Mouse (Mus musculus) midbrain, embryonic 11.5 days (tissue): ENCODE results near the gene BC037034. TPM values are rescaled to one million over a fixed set of nuclear protein-coding genes. Genes with fewer than 3 reads are reported as not detected.
"Not testable (repeated sequence)": the region's sequence is repeated elsewhere in the genome, so short reads cannot be mapped to it uniquely, and the experiment has no call there.

Source experiments
- ATAC-seq: fragments of 200-750 bp; cut with Nextera tagmentation; 2 replicates; pipeline ENCODE4 v1.8.0; 2017; ENCODE audit warnings: moderate TSS enrichment, moderate library complexity; ENCODE audit not compliant: low FRiP score
- DNase-seq: peaks from one replicate; pipeline ENCODE4 v3.0.0; 2015; ENCODE audit warnings: low spot score; ENCODE audit errors: missing footprints
- H3K27ac ChIP-seq: fragments of 300-500 bp; sonication (generic); 2 replicates; pipeline ENCODE4 v1.5.1; 2014; ENCODE audit warnings: low read depth, low read length
- H3K27me3 ChIP-seq: fragments of 300-500 bp; sonication (generic); 2 replicates; pipeline ENCODE4 v1.6.1; 2014; ENCODE audit warnings: mild to moderate bottlenecking, low read length, moderate library complexity, mixed read lengths; ENCODE audit not compliant: control insufficient read depth, insufficient read depth
- H3K36me3 ChIP-seq: fragments of 300-500 bp; sonication (generic); 2 replicates; pipeline ENCODE4 v1.6.1; 2014; ENCODE audit warnings: mild to moderate bottlenecking, low read length, moderate library complexity, mixed read lengths; ENCODE audit not compliant: control insufficient read depth, insufficient read depth
- H3K4me1 ChIP-seq: fragments of 300-500 bp; sonication (generic); 2 replicates; pipeline ENCODE4 v1.6.1; 2014; ENCODE audit warnings: low read length; ENCODE audit not compliant: control insufficient read depth, insufficient read depth
- H3K4me2 ChIP-seq: fragments of 300-500 bp; sonication (generic); 2 replicates; pipeline ENCODE4 v1.6.1; 2014; ENCODE audit warnings: mild to moderate bottlenecking, moderate library complexity
- H3K4me3 ChIP-seq: fragments of 300-500 bp; sonication (generic); 2 replicates; pipeline ENCODE4 v1.5.1; 2014; ENCODE audit warnings: low read depth, low read length
- H3K9ac ChIP-seq: fragments of 300-500 bp; sonication (generic); 2 replicates; pipeline ENCODE4 v1.6.1; 2014; ENCODE audit warnings: low read length
- H3K9me3 ChIP-seq: fragments of 300-500 bp; sonication (generic); 2 replicates; pipeline ENCODE4 v1.6.1; 2016; ENCODE audit warnings: low read length; ENCODE audit not compliant: control insufficient read depth
- WGBS: fragments of 180-500 bp; shearing (Covaris S2); extraction: QIAGEN DNeasy Blood & Tissue Kit; methylation state at CpG from one replicate; pipeline ENCODE4 v1.1.7; 2014; 5-methylcytosine and 5-hydroxymethylcytosine counted together
- polyA plus RNA-seq: library from polyadenylated mRNA; unstranded; fragments of >200 nt; fragmentation: Nextera tagmentation; extraction: Ambion mirVana; gene quantifications from 2 replicates; pipeline ENCODE4 v1.2.1, GENCODE M21; 2014

Gene BC037034
- polyA plus RNA-seq, 1 experiment from 2014 or later = 5.0 TPM

- Histone ChIP-seq H3K4me2 (no peak overlapping the region), H3K36me3 (no peaks in the 10 kb centered on the region), H3K9me3 (no peaks in the 10 kb centered on the region), H3K4me3 (no peak overlapping the region), H3K27ac (no peak overlapping the region), H3K27me3 (no peaks in the 10 kb centered on the region), H3K9ac (no peak overlapping the region), H3K4me1 (no peaks in the 10 kb centered on the region)
- WGBS = 81% methylated on average over 2 of the region's 2 CpGs
- ATAC-seq (no peak), DNase-seq (no peak)
Observed at GRCm38 (mm10) chr5:138233778-138234177, 30.1 kb downstream of the BC037034 start.

GRCm38 (mm10) chr5:138229511-138229910 lies 34.3 kb downstream of the BC037034 start:
- ATAC-seq (no peak), DNase-seq (no peak)
- no peak overlapping the region for H3K4me2 ChIP-seq
- H3K9ac ChIP-seq = no peak overlapping the region
- no peaks in the 10 kb centered on the region for H3K27me3 ChIP-seq
- H3K4me1 ChIP-seq = no peaks in the 10 kb centered on the region
- H3K36me3 ChIP-seq = no peaks in the 10 kb centered on the region
- WGBS = 93% methylated on average over 3 of the region's 3 CpGs
- no peak overlapping the region for H3K4me3 ChIP-seq
- H3K27ac ChIP-seq = no peak overlapping the region
- H3K9me3 ChIP-seq = no peaks in the 10 kb centered on the region

DNA sequence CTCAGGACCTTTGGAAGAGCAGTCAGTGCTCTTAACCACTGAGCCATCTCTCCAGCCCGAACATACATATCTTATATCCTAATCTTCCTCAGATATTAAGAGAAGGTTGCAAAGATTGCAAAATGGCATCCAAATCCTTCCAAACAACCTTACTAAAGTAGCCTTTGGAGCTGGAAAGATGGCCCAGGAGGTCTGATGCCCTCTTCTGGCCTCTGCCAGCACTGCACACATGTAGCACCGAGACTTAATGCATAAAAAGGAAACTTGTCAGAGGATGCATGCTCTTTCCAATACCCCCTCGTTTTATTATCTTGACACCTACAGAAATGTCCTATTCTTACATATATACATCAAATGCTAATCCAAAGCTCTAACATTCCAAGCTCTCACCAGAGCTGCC lies 35.8 kb downstream of the BC037034 start:
- no peak for ATAC-seq
- H3K4me1 ChIP-seq = no peaks in the 10 kb centered on the region
- no peaks in the 10 kb centered on the region for H3K9me3 ChIP-seq
- 49% methylated on average over 3 of the region's 3 CpGs for WGBS
- H3K4me3 ChIP-seq = no peak overlapping the region
- DNase-seq = no peak
- H3K27ac ChIP-seq = no peak overlapping the region
- H3K27me3 ChIP-seq = no peaks in the 10 kb centered on the region
- H3K9ac ChIP-seq = no peak overlapping the region
- no peaks in the 10 kb centered on the region for H3K36me3 ChIP-seq
- H3K4me2 ChIP-seq = no peak overlapping the region

- Histone ChIP-seq H3K27me3 (no peaks in the 10 kb centered on the region), H3K4me1 (no peaks in the 10 kb centered on the region), H3K36me3 (no peaks in the 10 kb centered on the region), H3K4me2 (no peak overlapping the region), H3K9ac (no peak overlapping the region), H3K9me3 (no peaks in the 10 kb centered on the region), H3K4me3 (no peak overlapping the region), H3K27ac (no peak overlapping the region)
- WGBS = 69% methylated on average over 2 of the region's 2 CpGs
- ATAC-seq (no peak), DNase-seq (no peak)
Observed at GRCm38 (mm10) chr5:138227367-138227766, 36.5 kb downstream of the BC037034 start.

- no peaks in the 10 kb centered on the region for H3K36me3 ChIP-seq
- DNase-seq (no peak), ATAC-seq (no peak)
- 74% methylated on average over 4 of the region's 4 CpGs for WGBS
- H3K4me1 ChIP-seq = no peaks in the 10 kb centered on the region
- H3K9ac ChIP-seq = no peak overlapping the region
- no peak overlapping the region for H3K27ac ChIP-seq
- H3K9me3 ChIP-seq = no peaks in the 10 kb centered on the region
- no peak overlapping the region for H3K4me3 ChIP-seq
- no peaks in the 10 kb centered on the region for H3K27me3 ChIP-seq
- no peak overlapping the region for H3K4me2 ChIP-seq
Observed at GRCm38 (mm10) chr5:138226491-138226890, 37.3 kb downstream of the BC037034 start.

DNA sequence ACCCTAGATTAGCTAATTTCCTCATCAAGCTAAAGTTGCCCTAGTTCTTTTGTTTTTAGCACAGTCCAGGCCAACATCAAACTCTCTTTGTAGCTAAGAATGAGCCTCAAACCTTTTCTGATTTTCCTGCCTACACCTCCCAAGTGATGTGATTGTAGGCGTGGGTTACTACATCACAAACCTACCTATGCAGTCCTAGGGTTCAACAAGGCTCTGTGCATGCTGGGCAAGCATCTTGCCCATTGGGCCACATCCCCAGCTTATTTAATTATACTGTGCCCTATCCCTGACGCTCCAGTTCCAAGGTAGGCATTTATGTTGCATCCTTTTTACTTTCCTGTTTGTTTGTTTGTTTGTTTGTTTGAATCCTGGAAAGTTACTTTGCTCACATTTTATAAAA lies 38.1 kb downstream of the BC037034 start, which contains the start of gene Nxpe5:
TSS of gene Nxpe5 (plus strand) at position 199 of the 400 bp plus-strand sequence.
- H3K27me3 ChIP-seq = no peaks in the 10 kb centered on the region
- no peaks in the 10 kb centered on the region for H3K4me1 ChIP-seq
- WGBS = 54% methylated on average over 2 of the region's 2 CpGs
- H3K9me3 ChIP-seq = no peaks in the 10 kb centered on the region
- no peak for ATAC-seq
- H3K9ac ChIP-seq = no peak within 1 kb of the TSS
- DNase-seq = no peak
- H3K36me3 ChIP-seq = no peaks in the 10 kb centered on the region
- H3K4me3 ChIP-seq = no peak within 1 kb of the TSS
- no peak within 1 kb of the TSS for H3K27ac ChIP-seq
- no peak within 1 kb of the TSS for H3K4me2 ChIP-seq

DNA sequence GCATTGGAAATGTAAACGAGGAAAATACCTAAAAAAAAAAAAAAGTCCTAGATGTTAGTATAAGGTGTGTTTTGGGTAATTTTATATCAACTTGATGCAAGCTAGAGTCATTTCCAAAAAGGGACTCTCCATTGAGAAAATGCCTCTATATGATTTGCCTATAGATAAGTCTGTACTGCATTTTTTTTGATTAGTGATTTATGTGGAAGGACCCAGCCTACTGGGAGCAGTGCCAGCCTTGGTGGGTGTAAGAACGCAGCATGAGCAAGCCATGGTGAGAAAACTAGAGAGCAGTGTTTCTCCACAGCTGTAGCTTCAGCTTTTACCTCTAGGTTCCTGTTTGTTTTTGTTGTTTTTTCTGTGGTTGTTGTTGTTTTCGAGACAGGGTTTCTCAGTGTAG lies 40.5 kb downstream of the BC037034 start:
- no peaks in the 10 kb centered on the region for H3K9me3 ChIP-seq
- no peak overlapping the region for H3K4me3 ChIP-seq
- no peak overlapping the region for H3K9ac ChIP-seq
- no peaks in the 10 kb centered on the region for H3K4me1 ChIP-seq
- H3K27me3 ChIP-seq = no peaks in the 10 kb centered on the region
- ATAC-seq (no peak), DNase-seq (no peak)
- H3K4me2 ChIP-seq = no peak overlapping the region
- whole genome bisulfite sequencing = 71% methylated on average over 3 of the region's 3 CpGs
- no peaks in the 10 kb centered on the region for H3K36me3 ChIP-seq
- H3K27ac ChIP-seq = no peak overlapping the region

- Histone ChIP-seq H3K27ac (no peak overlapping the region), H3K4me3 (no peak overlapping the region), H3K4me2 (no peak overlapping the region), H3K9ac (no peak overlapping the region), H3K4me1 (no peaks in the 10 kb centered on the region), H3K27me3 (no peaks in the 10 kb centered on the region), H3K36me3 (no peaks in the 10 kb centered on the region), H3K9me3 (no peaks in the 10 kb centered on the region)
- ATAC-seq (no peak), DNase-seq (peak; percentile 95)
- WGBS = 23% methylated on average over 4 of the region's 4 CpGs
Observed at GRCm38 (mm10) chr5:138222111-138222510, 41.7 kb downstream of the BC037034 start.

DNA sequence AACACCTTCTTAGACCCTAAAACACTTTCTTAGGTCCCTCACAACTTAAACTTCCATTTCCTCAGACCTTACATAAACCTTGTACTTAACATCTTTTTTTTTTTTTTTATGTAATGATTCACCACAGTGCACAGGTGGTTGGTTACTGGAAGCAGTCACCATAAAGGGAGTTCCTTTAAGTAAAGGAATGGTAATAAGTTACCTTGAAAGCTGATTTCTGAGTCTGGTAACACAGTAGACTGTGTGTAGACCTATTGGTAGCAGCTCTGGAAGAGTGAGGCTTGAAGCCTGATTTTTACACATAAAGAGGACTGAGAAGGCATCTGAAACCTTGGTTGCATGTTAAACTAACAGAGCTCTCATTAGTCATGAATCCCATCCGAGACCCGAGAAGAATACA lies 44.0 kb downstream of the BC037034 start:
- Histone ChIP-seq H3K4me1 (no peaks in the 10 kb centered on the region), H3K36me3 (no peaks in the 10 kb centered on the region), H3K4me2 (no peak overlapping the region), H3K27ac (no peak overlapping the region), H3K27me3 (no peaks in the 10 kb centered on the region), H3K4me3 (no peak overlapping the region), H3K9me3 (no peaks in the 10 kb centered on the region; the same call in 1 of the 2 replicates), H3K9ac (no peak overlapping the region)
- ATAC-seq = no peak
- no peak for DNase-seq
- WGBS = 73% methylated on average over 2 of the region's 2 CpGs

DNA sequence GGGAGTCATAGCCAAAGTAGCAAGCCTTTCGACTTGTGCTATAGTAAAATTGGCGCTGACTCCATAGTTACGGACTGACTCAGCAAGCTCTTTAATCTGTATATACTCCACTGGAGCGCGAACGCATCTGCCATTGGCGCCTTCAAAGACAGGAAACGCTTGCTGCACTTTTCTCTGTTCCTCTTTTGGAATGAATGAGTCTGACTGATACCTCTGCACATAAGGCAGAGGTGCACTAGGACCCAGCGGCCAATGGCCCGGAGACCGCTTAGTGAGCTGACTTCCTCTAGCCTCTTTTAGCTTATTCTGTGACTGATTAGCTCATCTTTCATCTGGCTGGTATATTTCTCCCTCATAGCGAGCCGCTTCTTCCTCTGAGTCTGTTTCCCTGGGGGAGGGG lies 47.2 kb downstream of the BC037034 start:
- H3K27ac ChIP-seq, H3K27me3 ChIP-seq, ATAC-seq, H3K9ac ChIP-seq, H3K36me3 ChIP-seq, H3K4me2 ChIP-seq, H3K9me3 ChIP-seq, H3K4me1 ChIP-seq, H3K4me3 ChIP-seq, DNase-seq: not testable (repeated sequence)
- 90% methylated on average over 13 of the region's 13 CpGs for WGBS
